Mouse (Mus musculus) lung, postnatal 0 days (tissue): ENCODE data around the gene Trub1. TPM values are rescaled to one million over a fixed set of nuclear protein-coding genes. Genes with fewer than 3 reads are reported as not detected.

ENCODE experiments used
- ATAC-seq: fragments of 200-750 bp; cut with Nextera tagmentation; 2 replicates; pipeline ENCODE4 v1.8.0; 2017; ENCODE audit warnings: moderate library complexity
- DNase-seq: peaks from one replicate; pipeline ENCODE4 v3.0.0-alpha.2; 2016; ENCODE audit warnings: low spot score
- H3K27ac ChIP-seq: fragments of 300-500 bp; sonication (generic); 2 replicates; pipeline ENCODE4 v1.5.1; 2014; ENCODE audit warnings: antibody characterized with exemption, mild to moderate bottlenecking, low read length, mixed read lengths
- H3K27me3 ChIP-seq: fragments of 300-500 bp; sonication (generic); replicated peaks from 2 replicates; pipeline ENCODE4 v1.6.1; 2014; ENCODE audit warnings: low read length, mixed read lengths; ENCODE audit not compliant: insufficient read depth
- H3K36me3 ChIP-seq: fragments of 300-500 bp; sonication (generic); 2 replicates; pipeline ENCODE4 v1.6.1; 2014; ENCODE audit warnings: low read length, mixed read lengths; ENCODE audit not compliant: insufficient read depth
- H3K4me1 ChIP-seq: fragments of 300-500 bp; sonication (generic); 2 replicates; pipeline ENCODE4 v1.6.1; 2014; ENCODE audit warnings: antibody characterized with exemption, low read depth, low read length, mixed read lengths; ENCODE audit not compliant: insufficient read depth
- H3K4me2 ChIP-seq: fragments of 300-500 bp; sonication (generic); replicated peaks from 2 replicates; pipeline ENCODE4 v1.6.1; 2014; ENCODE audit warnings: low read depth, mild to moderate bottlenecking, low read length, moderate library complexity, mixed read lengths
- H3K4me3 ChIP-seq: fragments of 300-500 bp; sonication (generic); 2 replicates; pipeline ENCODE4 v1.5.1; 2014; ENCODE audit warnings: low read depth, low read length
- H3K9ac ChIP-seq: fragments of 300-500 bp; sonication (generic); replicated peaks from 2 replicates; pipeline ENCODE4 v1.6.1; 2014; ENCODE audit warnings: low read depth, mild to moderate bottlenecking
- H3K9me3 ChIP-seq: fragments of 300-500 bp; sonication (generic); 2 replicates; pipeline ENCODE4 v1.6.1; 2016; ENCODE audit warnings: low read length, mixed read lengths
- CTCF ChIP-seq: IDR thresholded peaks from 2 replicates; pipeline ENCODE4 v1.5.1; 2016; ENCODE audit warnings: antibody characterized with exemption, mild to moderate bottlenecking
- EP300 ChIP-seq: IDR thresholded peaks from 2 replicates; pipeline ENCODE4 v1.6.1; 2016; ENCODE audit warnings: antibody characterized with exemption, mild to moderate bottlenecking, control low read depth
- WGBS: fragments of 180-500 bp; shearing (Covaris S2); extraction: QIAGEN DNeasy Blood & Tissue Kit; methylation state at CpG from one replicate; pipeline ENCODE4 v1.1.7; 2014; 5-methylcytosine and 5-hydroxymethylcytosine counted together
- polyA plus RNA-seq: library from polyadenylated mRNA; unstranded; fragments of >200 nt; fragmentation: Nextera tagmentation; extraction: Ambion mirVana; gene quantifications from 2 replicates; pipeline ENCODE4 v1.2.1, GENCODE M21; 2015

The Trub1 gene
- polyA plus RNA-seq, 1 experiment from 2014 or later: 9.0 TPM

DNA sequence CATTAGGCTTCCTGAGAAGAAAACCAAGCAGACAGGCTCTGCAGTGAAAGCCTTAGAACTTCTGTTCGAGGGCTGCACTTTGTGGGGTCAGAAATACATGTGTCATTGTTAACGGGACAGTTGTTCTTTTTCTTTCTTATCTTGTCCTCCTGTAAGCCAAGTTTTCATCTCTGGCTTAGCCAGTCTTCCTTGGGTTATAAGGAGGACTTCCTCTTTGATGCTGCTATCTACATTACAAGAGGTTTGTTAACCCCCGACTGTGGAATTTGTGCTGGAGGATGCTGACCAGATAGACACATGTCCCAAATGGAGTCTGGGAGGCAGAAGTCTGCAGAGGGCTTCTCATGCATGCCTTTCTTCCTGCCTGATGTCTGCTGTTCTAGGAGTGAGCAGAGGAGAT lies 39.5 kb upstream of the Trub1 start:
- Histone ChIP-seq H3K27ac (no peak overlapping the region), H3K36me3 (no peaks in the 10 kb centered on the region), H3K9ac (no peak overlapping the region), H3K27me3 (no peaks in the 10 kb centered on the region), H3K9me3 (no peaks in the 10 kb centered on the region), H3K4me3 (no peak overlapping the region), H3K4me1 (peaks cover 3% of the 10 kb centered on the region; the same call in 1 of the 2 replicates), H3K4me2 (no peak overlapping the region)
- ATAC-seq: no peak
- DNase-seq: no peak
- WGBS: 37% methylated on average over 3 of the region's 3 CpGs
- no peak for TF ChIP-seq CTCF
- no peak for TF ChIP-seq EP300

DNA sequence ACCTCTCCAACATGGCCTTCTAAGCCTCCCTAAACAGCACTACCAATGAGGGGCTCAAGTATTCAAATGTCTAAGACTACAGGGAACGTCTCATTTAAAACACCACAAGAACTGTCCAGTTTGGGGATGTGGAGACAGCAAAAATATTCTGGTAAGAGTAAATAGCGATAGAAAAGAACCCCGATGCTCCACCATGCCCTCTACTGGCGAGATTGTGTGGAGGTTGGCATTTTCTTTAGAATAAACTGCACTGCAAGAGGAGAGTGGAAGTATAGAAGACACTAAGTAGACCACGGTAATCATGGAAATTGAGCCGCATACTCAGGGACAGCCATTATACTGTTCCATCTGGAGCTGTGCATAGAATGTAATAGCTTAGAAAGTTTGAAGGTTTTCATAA lies 38.8 kb upstream of the Trub1 start:
- Histone ChIP-seq H3K9ac (no peak overlapping the region), H3K27ac (no peak overlapping the region), H3K4me1 (peaks cover 3% of the 10 kb centered on the region; the same call in 1 of the 2 replicates), H3K4me2 (no peak overlapping the region), H3K36me3 (no peaks in the 10 kb centered on the region), H3K4me3 (no peak overlapping the region), H3K9me3 (no peaks in the 10 kb centered on the region), H3K27me3 (no peaks in the 10 kb centered on the region)
- ATAC-seq (no peak), DNase-seq (no peak)
- 88% methylated on average over 6 of the region's 6 CpGs for WGBS
- TF ChIP-seq EP300: no peak
- TF ChIP-seq CTCF: peak; percentile 48

DNA sequence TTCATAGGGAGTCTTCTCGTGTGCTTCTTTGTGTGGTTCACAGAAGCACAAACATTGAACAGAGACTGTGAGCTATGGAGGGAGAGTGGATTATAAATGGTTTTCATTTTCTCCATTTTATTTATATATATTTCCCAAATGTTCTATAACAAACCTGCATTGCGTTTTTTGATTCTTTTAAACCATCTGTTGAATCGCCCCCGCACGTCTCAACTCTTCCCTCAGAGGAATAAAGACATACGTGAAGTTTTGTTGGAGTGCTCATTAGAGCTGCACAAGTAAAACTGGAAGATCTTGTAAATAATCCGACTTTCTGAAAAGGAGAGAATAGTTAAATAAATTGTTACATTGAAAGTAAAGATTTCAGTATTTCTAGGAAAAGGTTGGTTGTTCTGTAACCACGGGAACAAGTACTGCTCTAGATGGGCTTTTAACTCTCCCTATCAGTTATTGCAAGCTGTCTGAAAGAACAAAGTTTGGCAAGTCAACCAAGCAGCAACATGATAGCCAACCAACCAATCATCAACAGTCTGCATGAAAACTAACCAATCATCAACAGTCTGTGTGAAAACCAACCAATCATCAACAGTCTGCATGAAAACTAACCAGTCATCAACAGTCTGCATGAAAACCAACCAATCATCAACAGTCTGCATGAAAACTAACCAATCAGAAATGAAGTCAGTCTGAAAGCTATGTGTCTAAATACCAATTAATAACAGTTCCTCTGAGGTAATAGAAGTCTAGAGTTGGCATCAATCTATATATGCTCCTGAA lies 37.5 kb upstream of the Trub1 start:
- WGBS: 88% methylated on average over 8 of the region's 8 CpGs
- H3K27ac ChIP-seq: no peak overlapping the region
- ATAC-seq (no peak), DNase-seq (no peak)
- H3K4me1 ChIP-seq: peaks cover 3% of the 10 kb centered on the region; the same call in 1 of the 2 replicates
- no peaks in the 10 kb centered on the region for H3K36me3 ChIP-seq
- no peaks in the 10 kb centered on the region for H3K27me3 ChIP-seq
- TF ChIP-seq EP300: no peak
- TF ChIP-seq CTCF: no peak
- H3K4me3 ChIP-seq: no peak overlapping the region
- no peak overlapping the region for H3K9ac ChIP-seq
- no peak overlapping the region for H3K4me2 ChIP-seq
- no peaks in the 10 kb centered on the region for H3K9me3 ChIP-seq

DNA sequence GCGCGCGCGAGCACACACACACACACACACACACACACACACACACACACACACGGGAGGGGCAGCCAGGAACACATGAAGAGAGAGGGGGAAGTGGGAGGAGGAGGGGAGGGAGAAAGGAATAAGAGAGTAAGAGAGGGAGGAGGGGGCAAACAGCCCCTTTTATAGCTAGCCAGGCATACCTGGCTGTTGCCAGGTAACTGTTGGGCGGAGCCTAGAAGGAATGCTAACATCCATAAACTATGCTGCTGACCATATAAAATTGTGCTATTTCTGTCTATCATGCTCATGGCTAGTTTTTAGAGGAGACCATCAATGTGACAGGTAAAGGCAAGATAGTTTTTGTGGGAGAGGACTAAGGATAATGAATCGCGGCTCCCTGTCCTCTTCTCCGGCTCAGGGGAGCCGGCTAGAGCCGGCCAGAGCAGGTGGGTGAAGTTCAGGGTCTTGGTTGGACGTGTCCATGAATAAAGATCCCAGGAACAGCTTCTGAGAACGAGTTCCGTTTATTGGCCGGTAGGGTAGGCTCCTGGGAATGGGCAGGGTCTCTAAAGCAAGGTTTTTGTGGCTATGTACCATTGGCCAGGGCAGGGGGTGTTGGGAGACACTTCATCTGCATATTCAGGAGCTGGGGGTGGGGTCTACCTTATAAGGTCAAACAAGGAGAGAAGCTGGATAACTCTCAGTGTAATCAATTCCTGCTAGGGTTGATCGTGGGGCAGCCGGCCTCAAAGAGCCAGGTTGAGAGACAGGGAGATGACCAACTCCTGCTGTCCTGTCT lies 34.7 kb upstream of the Trub1 start:
- Histone ChIP-seq H3K27ac (no peak overlapping the region), H3K27me3 (no peaks in the 10 kb centered on the region), H3K4me1 (no peaks in the 10 kb centered on the region), H3K36me3 (no peaks in the 10 kb centered on the region), H3K4me2 (peak overlapping the region; percentile 37), H3K4me3 (no peak overlapping the region), H3K9ac (no peak overlapping the region), H3K9me3 (no peaks in the 10 kb centered on the region)
- ATAC-seq (no peak; the same call in 1 of the 2 replicates), DNase-seq (no peak)
- 28% methylated on average over 16 of the region's 17 CpGs for WGBS
- TF ChIP-seq EP300 (no peak), CTCF (no peak)

DNA sequence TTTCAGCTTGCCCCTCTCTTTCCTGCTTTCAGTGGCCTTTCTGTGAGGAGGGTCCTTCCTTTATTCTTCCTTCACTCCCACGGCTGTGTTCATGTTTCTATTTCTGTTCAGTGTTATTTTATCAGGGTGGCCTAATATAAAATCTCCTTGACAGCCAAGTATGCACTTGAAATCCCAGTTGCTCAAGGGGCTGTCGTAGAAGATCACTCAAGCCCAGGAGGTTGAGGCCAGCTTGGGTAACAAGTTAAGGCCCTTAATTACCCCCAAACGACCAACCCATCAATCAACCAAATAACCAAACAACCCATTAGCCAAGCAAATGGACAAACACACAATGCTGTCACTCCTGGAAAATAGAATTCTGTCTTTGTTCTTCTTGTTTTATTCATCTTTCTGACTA lies 29.3 kb upstream of the Trub1 start:
- Histone ChIP-seq H3K27me3 (no peaks in the 10 kb centered on the region), H3K9ac (no peak overlapping the region), H3K4me2 (no peak overlapping the region), H3K4me1 (no peaks in the 10 kb centered on the region), H3K36me3 (no peaks in the 10 kb centered on the region), H3K27ac (no peak overlapping the region), H3K9me3 (no peaks in the 10 kb centered on the region), H3K4me3 (no peak overlapping the region)
- ATAC-seq: 0 out of 2 replicates have a peak, but pooled peaks have one; percentile 37
- DNase-seq: peak; percentile 54
- WGBS: 14% methylated on average over 3 of the region's 3 CpGs
- TF ChIP-seq CTCF (no peak), EP300 (no peak)

GRCm38 (mm10) chr19:57425296-57425695 lies 27.4 kb upstream of the Trub1 start:
- Histone ChIP-seq H3K4me1 (no peaks in the 10 kb centered on the region), H3K27ac (no peak overlapping the region), H3K36me3 (no peaks in the 10 kb centered on the region), H3K27me3 (no peaks in the 10 kb centered on the region), H3K4me2 (no peak overlapping the region), H3K9ac (no peak overlapping the region), H3K9me3 (no peaks in the 10 kb centered on the region), H3K4me3 (no peak overlapping the region)
- WGBS: 95% methylated on average over 14 of the region's 15 CpGs
- TF ChIP-seq CTCF (no peak), EP300 (no peak)
- DNase-seq: no peak
- ATAC-seq: no peak
